Mouse (Mus musculus) forebrain, embryonic 15.5 days (tissue): ENCODE results near the gene Htr6. TPM values are rescaled to one million over a fixed set of nuclear protein-coding genes. Genes with fewer than 3 reads are reported as not detected.

ENCODE experiments used
- ATAC-seq: fragments of 200-750 bp; cut with Nextera tagmentation; replicated peaks from 2 replicates; pipeline ENCODE4 v1.8.0; 2017; ENCODE audit warnings: mild to moderate bottlenecking, moderate TSS enrichment, moderate library complexity
- H3K27ac ChIP-seq: fragments of 300-500 bp; sonication (generic); replicated peaks from 2 replicates; pipeline ENCODE4 v1.5.1; 2015; ENCODE audit warnings: mild to moderate bottlenecking, inconsistent platforms
- H3K27me3 ChIP-seq: fragments of 300-500 bp; sonication (generic); 2 replicates; pipeline ENCODE4 v1.6.1; 2015; ENCODE audit warnings: inconsistent platforms
- H3K36me3 ChIP-seq: fragments of 300-500 bp; sonication (generic); 2 replicates; pipeline ENCODE4 v1.6.1; 2015; ENCODE audit warnings: mild to moderate bottlenecking, inconsistent platforms
- H3K4me1 ChIP-seq: fragments of 300-500 bp; sonication (generic); 2 replicates; pipeline ENCODE4 v1.6.1; 2015; ENCODE audit warnings: inconsistent platforms
- H3K4me2 ChIP-seq: fragments of 300-500 bp; sonication (generic); replicated peaks from 2 replicates; pipeline ENCODE4 v1.6.1; 2015; ENCODE audit warnings: mild to moderate bottlenecking, inconsistent platforms
- H3K4me3 ChIP-seq: fragments of 300-500 bp; sonication (generic); 2 replicates; pipeline ENCODE4 v1.5.1; 2015; ENCODE audit warnings: mild to moderate bottlenecking, inconsistent platforms
- H3K9ac ChIP-seq: fragments of 300-500 bp; sonication (generic); replicated peaks from 2 replicates; pipeline ENCODE4 v1.6.1; 2015; ENCODE audit warnings: mild to moderate bottlenecking, inconsistent platforms
- H3K9me3 ChIP-seq: fragments of 300-500 bp; sonication (generic); 2 replicates; pipeline ENCODE4 v1.6.1; 2016; ENCODE audit warnings: inconsistent platforms
- WGBS: fragments of 180-500 bp; shearing (Covaris S2); methylation state at CpG from one replicate; pipeline ENCODE4 v1.1.7; 2015; ENCODE audit warnings: mixed read lengths; 5-methylcytosine and 5-hydroxymethylcytosine counted together
- polyA plus RNA-seq: library from polyadenylated mRNA; unstranded; fragments of >200 nt; fragmentation: Nextera tagmentation; extraction: Ambion mirVana; gene quantifications from 2 replicates; pipeline ENCODE4 v1.2.1, GENCODE M21; 2015

Htr6 gene
- polyA plus RNA-seq, 1 experiment from 2014 or later: 0.37 TPM

- Histone ChIP-seq H3K9ac (no peak overlapping the region), H3K9me3 (no peaks in the 10 kb centered on the region), H3K4me1 (no peaks in the 10 kb centered on the region), H3K27me3 (no peaks in the 10 kb centered on the region), H3K4me3 (no peak overlapping the region), H3K4me2 (no peak overlapping the region), H3K27ac (no peak overlapping the region), H3K36me3 (peaks cover 24% of the 10 kb centered on the region)
- ATAC-seq: no peak
- WGBS: 87% methylated on average over 8 of the region's 8 CpGs
These were observed 25.0 kb upstream of the Htr6 start for GRCm38 (mm10) chr4:139100326-139100725.

GRCm38 (mm10) chr4:139096201-139096600 is 20.8 kb upstream of the Htr6 start:
- WGBS: 59% methylated on average over 5 of the region's 5 CpGs
- ATAC-seq: no peak

GRCm38 (mm10) chr4:139095406-139095805 is 20.0 kb upstream of the Htr6 start:
- 53% methylated on average over 1 of the region's 1 CpGs for WGBS
- ATAC-seq: no peak

More at GRCm38 (mm10) chr4:139096201-139096600, 20.8 kb upstream of the Htr6 start:
- Histone ChIP-seq H3K9ac (no peak overlapping the region), H3K9me3 (no peaks in the 10 kb centered on the region), H3K27me3 (peaks cover 31% of the 10 kb centered on the region), H3K36me3 (no peaks in the 10 kb centered on the region; the same call in 1 of the 2 replicates), H3K27ac (no peak overlapping the region), H3K4me2 (no peak overlapping the region), H3K4me3 (no peak overlapping the region), H3K4me1 (peaks cover 20% of the 10 kb centered on the region)

GRCm38 (mm10) chr4:139093196-139093530 is 17.8 kb upstream of the Htr6 start:
- ATAC-seq: no peak
- H3K9ac ChIP-seq: peak overlapping the region; percentile 51; the same call in 1 of the 2 replicates
- 22% methylated on average over 13 of the region's 13 CpGs for WGBS
- no peak overlapping the region for H3K27ac ChIP-seq
- H3K4me3 ChIP-seq: peak overlapping the region; percentile 57
- H3K9me3 ChIP-seq: no peaks in the 10 kb centered on the region
- peaks cover 20% of the 10 kb centered on the region for H3K4me1 ChIP-seq
- H3K27me3 ChIP-seq: peaks cover 44% of the 10 kb centered on the region
- no peaks in the 10 kb centered on the region for H3K36me3 ChIP-seq
- peak overlapping the region; percentile 94 for H3K4me2 ChIP-seq

More at GRCm38 (mm10) chr4:139095406-139095805, 20.0 kb upstream of the Htr6 start:
- no peaks in the 10 kb centered on the region for H3K36me3 ChIP-seq
- no peak overlapping the region for H3K27ac ChIP-seq
- no peaks in the 10 kb centered on the region for H3K9me3 ChIP-seq
- peaks cover 39% of the 10 kb centered on the region for H3K27me3 ChIP-seq
- H3K4me3 ChIP-seq: no peak overlapping the region
- peaks cover 20% of the 10 kb centered on the region for H3K4me1 ChIP-seq
- no peak overlapping the region for H3K4me2 ChIP-seq
- no peak overlapping the region for H3K9ac ChIP-seq

- Histone ChIP-seq H3K27ac (peak within 1 kb of the TSS; percentile 17; the same call in 1 of the 2 replicates), H3K9me3 (no peaks in the 10 kb centered on the region), H3K36me3 (no peaks in the 10 kb centered on the region), H3K27me3 (peaks cover 44% of the 10 kb centered on the region), H3K4me1 (peaks cover 20% of the 10 kb centered on the region), H3K4me3 (peak within 1 kb of the TSS; percentile 57), H3K9ac (peak within 1 kb of the TSS; percentile 51), H3K4me2 (peak within 1 kb of the TSS; percentile 94)
- no peak for ATAC-seq
- WGBS: under 1% methylated on average over 90 of the region's 105 CpGs
These were observed 17.2 kb upstream of the Htr6 start, which contains the start of gene Nbl1 for GRCm38 (mm10) chr4:139092356-139093195. Gene Nbl1, minus strand, starts transcription at chr4:139092993.

GRCm38 (mm10) chr4:139091478-139092355 is 16.3 kb upstream of the Htr6 start:
- Histone ChIP-seq H3K9ac (peak overlapping the region; percentile 51), H3K36me3 (no peaks in the 10 kb centered on the region), H3K27me3 (peaks cover 44% of the 10 kb centered on the region), H3K4me1 (peaks cover 20% of the 10 kb centered on the region), H3K4me2 (peak overlapping the region; percentile 94), H3K27ac (peak overlapping the region; percentile 17; the same call in 1 of the 2 replicates), H3K4me3 (peak overlapping the region; percentile 57), H3K9me3 (no peaks in the 10 kb centered on the region)
- ATAC-seq: 0 out of 2 replicates have a peak, but pooled peaks have one; percentile 42
- WGBS: 2% methylated on average over 28 of the region's 28 CpGs

- Histone ChIP-seq H3K9ac (no peak overlapping the region), H3K27me3 (peaks cover 44% of the 10 kb centered on the region), H3K27ac (no peak overlapping the region), H3K36me3 (no peaks in the 10 kb centered on the region), H3K4me2 (0 out of 2 replicates have a peak overlapping the region, but pooled peaks have one; percentile 94), H3K4me1 (peaks cover 20% of the 10 kb centered on the region), H3K9me3 (no peaks in the 10 kb centered on the region), H3K4me3 (no peak overlapping the region)
- no peak for ATAC-seq
- WGBS: 54% methylated on average over 7 of the region's 7 CpGs
These were observed 15.7 kb upstream of the Htr6 start for GRCm38 (mm10) chr4:139091066-139091465.

- WGBS: 71% methylated on average over 15 of the region's 15 CpGs
- Histone ChIP-seq H3K4me3 (no peak overlapping the region), H3K36me3 (no peaks in the 10 kb centered on the region), H3K27ac (no peak overlapping the region), H3K27me3 (peaks cover 44% of the 10 kb centered on the region), H3K9me3 (no peaks in the 10 kb centered on the region), H3K4me2 (no peak overlapping the region), H3K4me1 (peaks cover 20% of the 10 kb centered on the region), H3K9ac (no peak overlapping the region)
- ATAC-seq: no peak
These were observed 15.1 kb upstream of the Htr6 start for GRCm38 (mm10) chr4:139090303-139090940.

- Histone ChIP-seq H3K27ac (no peak overlapping the region), H3K27me3 (peaks cover 41% of the 10 kb centered on the region), H3K36me3 (no peaks in the 10 kb centered on the region), H3K9me3 (no peaks in the 10 kb centered on the region), H3K4me3 (no peak overlapping the region), H3K4me1 (peaks cover 20% of the 10 kb centered on the region), H3K4me2 (no peak overlapping the region), H3K9ac (no peak overlapping the region)
- 68% methylated on average over 9 of the region's 9 CpGs for WGBS
- no peak for ATAC-seq
These were observed 13.8 kb upstream of the Htr6 start for GRCm38 (mm10) chr4:139088982-139089671.

- H3K27ac ChIP-seq: no peak overlapping the region
- peaks cover 24% of the 10 kb centered on the region for H3K4me1 ChIP-seq
- no peak overlapping the region for H3K4me3 ChIP-seq
- H3K36me3 ChIP-seq: no peaks in the 10 kb centered on the region
- H3K9me3 ChIP-seq: no peaks in the 10 kb centered on the region
- H3K27me3 ChIP-seq: peaks cover 20% of the 10 kb centered on the region; the same call in 1 of the 2 replicates
- H3K9ac ChIP-seq: no peak overlapping the region
- no peak for ATAC-seq
- WGBS: 67% methylated on average over 4 of the region's 4 CpGs
- H3K4me2 ChIP-seq: no peak overlapping the region
These were observed 11.6 kb upstream of the Htr6 start for GRCm38 (mm10) chr4:139086984-139087383.

- 20% methylated on average over 5 of the region's 5 CpGs for WGBS
These were observed 10.7 kb upstream of the Htr6 start for GRCm38 (mm10) chr4:139086037-139086436.

More at GRCm38 (mm10) chr4:139086037-139086436, 10.7 kb upstream of the Htr6 start:
- Histone ChIP-seq H3K9ac (no peak overlapping the region), H3K4me1 (peaks cover 26% of the 10 kb centered on the region), H3K36me3 (no peaks in the 10 kb centered on the region), H3K4me3 (no peak overlapping the region), H3K27ac (no peak overlapping the region), H3K4me2 (no peak overlapping the region), H3K27me3 (peaks cover 11% of the 10 kb centered on the region; the same call in 1 of the 2 replicates), H3K9me3 (no peaks in the 10 kb centered on the region)
- peak; percentile 36; the same call in 1 of the 2 replicates for ATAC-seq
